Mouse (Mus musculus): ENCODE measurements around the gene Gpr146. TPM values are rescaled to one million over a fixed set of nuclear protein-coding genes. Genes with fewer than 3 reads are reported as not detected.
A peak's percentile ranks its signal among the peaks of the same experiment; 100 is the strongest.
"Not testable (repeated sequence)": the region's sequence is repeated elsewhere in the genome, so short reads cannot be mapped to it uniquely, and the experiment has no call there.

The Gpr146 gene
- polyA plus RNA-seq, 1 experiment from 2014 or later, result 18.8 TPM

- Histone ChIP-seq H3K9ac (peak overlapping the region; percentile 97), H3K27ac (peak overlapping the region; percentile 100), H3K4me3 (replicated peaks) (peak overlapping the region; percentile 98), H3K27me3 (no peaks in the 10 kb centered on the region), H3K4me2 (peak overlapping the region; percentile 89), H3K4me1 (replicated peaks) (peaks cover 93% of the 10 kb centered on the region), H3K36me3 (peaks cover 36% of the 10 kb centered on the region), H3K9me3 (replicated peaks) (no peaks in the 10 kb centered on the region)
- DNase-seq (no peak), ATAC-seq (ENCODE audit: low read depth) (no peak)
- 37% methylated on average over 9 of the region's 9 CpGs for WGBS (ENCODE audit: insufficient replicate concordance)
Observed at GRCm38 (mm10) chr5:139383234-139383633, 5.7 kb downstream of the Gpr146 start.

DNA sequence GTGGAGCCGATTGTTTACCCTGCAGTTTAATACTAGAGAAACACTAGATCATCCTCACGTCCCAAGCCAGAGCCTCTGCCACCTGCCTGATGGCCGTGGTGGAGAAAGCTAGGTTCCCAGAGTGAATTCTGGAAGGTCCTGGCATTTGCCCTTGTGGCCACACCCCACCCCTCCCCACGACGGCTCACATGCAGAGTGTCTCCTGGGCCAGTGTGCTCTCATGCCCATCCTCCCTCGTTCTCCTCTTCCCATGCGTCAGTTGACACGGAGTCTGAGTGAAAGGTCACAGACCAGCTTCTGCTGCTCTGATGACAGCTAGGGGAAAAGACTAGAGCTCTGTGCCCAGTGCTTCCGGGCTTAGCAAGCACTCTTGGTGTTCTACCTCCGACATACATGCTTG lies 7.0 kb downstream of the Gpr146 start:
- H3K4me2 ChIP-seq, result peak overlapping the region; percentile 89
- H3K4me3 ChIP-seq (replicated peaks), result 0 out of 2 replicates have a peak overlapping the region, but pooled peaks have one; percentile 8
- peaks cover 93% of the 10 kb centered on the region for H3K4me1 ChIP-seq (replicated peaks)

GRCm38 (mm10) chr5:139386047-139386446 lies 8.6 kb downstream of the Gpr146 start:
- WGBS (ENCODE audit: insufficient replicate concordance), result 82% methylated on average over 5 of the region's 5 CpGs
- peaks cover 98% of the 10 kb centered on the region for H3K4me1 ChIP-seq (replicated peaks)
- peaks cover 41% of the 10 kb centered on the region for H3K36me3 ChIP-seq
- H3K27ac ChIP-seq, result peak overlapping the region; percentile 100
- no peak overlapping the region; the same call in 1 of the 2 replicates for H3K4me3 ChIP-seq (replicated peaks)
- ATAC-seq (ENCODE audit: low read depth) (no peak), DNase-seq (no peak)
- H3K9ac ChIP-seq, result peak overlapping the region; percentile 97
- H3K9me3 ChIP-seq (replicated peaks), result no peaks in the 10 kb centered on the region
- H3K27me3 ChIP-seq, result no peaks in the 10 kb centered on the region
- peak overlapping the region; percentile 89 for H3K4me2 ChIP-seq

More for the DNA sequence above, 7.0 kb downstream of the Gpr146 start:
- Histone ChIP-seq H3K9me3 (replicated peaks) (no peaks in the 10 kb centered on the region), H3K27me3 (no peaks in the 10 kb centered on the region), H3K27ac (peak overlapping the region; percentile 100), H3K9ac (peak overlapping the region; percentile 97), H3K36me3 (peaks cover 36% of the 10 kb centered on the region)
- DNase-seq (no peak), ATAC-seq (ENCODE audit: low read depth) (no peak)
- 51% methylated on average over 10 of the region's 10 CpGs for WGBS (ENCODE audit: insufficient replicate concordance)

DNA sequence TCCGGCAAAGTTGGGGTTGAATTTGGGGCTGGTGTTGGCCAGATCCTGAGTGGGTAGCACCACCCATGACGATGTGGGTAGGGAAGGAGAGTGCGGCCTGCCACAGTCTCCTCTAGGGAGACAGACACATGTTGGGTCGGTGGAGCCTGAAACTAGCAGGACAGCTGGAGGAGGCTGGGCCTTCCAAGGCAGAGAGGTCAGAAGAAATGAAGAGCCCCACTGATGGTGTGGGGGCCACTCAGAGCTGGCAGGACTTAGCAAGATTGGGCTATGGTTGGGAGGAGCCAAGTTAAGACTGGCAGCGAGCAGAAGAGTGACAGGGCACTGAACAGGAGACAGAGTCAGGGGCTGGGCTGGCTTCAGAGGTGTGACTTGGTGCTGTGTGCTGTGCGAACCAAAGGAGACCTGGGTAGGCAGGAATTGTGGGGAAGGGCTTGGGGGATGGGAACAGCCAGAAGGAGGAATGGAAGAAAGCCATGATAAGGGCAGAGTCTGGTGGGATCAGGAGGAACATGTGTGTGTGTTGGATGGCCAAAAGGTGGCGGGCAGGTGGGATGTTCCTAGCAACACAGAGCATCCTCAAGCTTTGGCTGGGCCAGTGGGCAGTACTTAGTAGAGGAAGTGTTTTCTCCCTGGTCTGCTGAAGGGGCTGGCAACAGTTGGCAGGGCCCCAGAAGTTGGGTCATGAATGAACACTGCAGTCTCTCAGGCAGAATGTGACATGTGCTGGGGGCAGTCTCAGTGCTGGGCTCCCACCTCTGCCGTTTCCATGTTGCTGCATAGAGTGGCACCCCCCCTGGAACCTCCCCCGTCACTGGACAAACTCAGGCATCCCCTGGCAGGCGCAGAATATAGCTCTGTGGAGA lies 10.1 kb downstream of the Gpr146 start:
- peaks cover 98% of the 10 kb centered on the region for H3K4me1 ChIP-seq (replicated peaks)
- H3K27ac ChIP-seq, result peak overlapping the region; percentile 100
- peak overlapping the region; percentile 97 for H3K9ac ChIP-seq
- H3K4me3 ChIP-seq (replicated peaks), result peak overlapping the region; percentile 76
- ATAC-seq (ENCODE audit: low read depth) (no peak), DNase-seq (no peak)
- 75% methylated on average over 10 of the region's 10 CpGs for WGBS (ENCODE audit: insufficient replicate concordance)
- H3K27me3 ChIP-seq, result no peaks in the 10 kb centered on the region
- H3K9me3 ChIP-seq (replicated peaks), result no peaks in the 10 kb centered on the region
- peaks cover 56% of the 10 kb centered on the region for H3K36me3 ChIP-seq
- H3K4me2 ChIP-seq, result peak overlapping the region; percentile 89

- Histone ChIP-seq H3K4me1 (replicated peaks) (peaks cover 98% of the 10 kb centered on the region), H3K27me3 (no peaks in the 10 kb centered on the region), H3K4me2 (peak overlapping the region; percentile 89), H3K27ac (peak overlapping the region; percentile 100), H3K36me3 (peaks cover 62% of the 10 kb centered on the region), H3K9me3 (replicated peaks) (no peaks in the 10 kb centered on the region), H3K4me3 (replicated peaks) (peak overlapping the region; percentile 76), H3K9ac (peak overlapping the region; percentile 97)
- DNase-seq, result no peak
- 50% methylated on average over 4 of the region's 4 CpGs for WGBS (ENCODE audit: insufficient replicate concordance)
- no peak for ATAC-seq (ENCODE audit: low read depth)
Observed at GRCm38 (mm10) chr5:139388195-139388570, 10.7 kb downstream of the Gpr146 start.

DNA sequence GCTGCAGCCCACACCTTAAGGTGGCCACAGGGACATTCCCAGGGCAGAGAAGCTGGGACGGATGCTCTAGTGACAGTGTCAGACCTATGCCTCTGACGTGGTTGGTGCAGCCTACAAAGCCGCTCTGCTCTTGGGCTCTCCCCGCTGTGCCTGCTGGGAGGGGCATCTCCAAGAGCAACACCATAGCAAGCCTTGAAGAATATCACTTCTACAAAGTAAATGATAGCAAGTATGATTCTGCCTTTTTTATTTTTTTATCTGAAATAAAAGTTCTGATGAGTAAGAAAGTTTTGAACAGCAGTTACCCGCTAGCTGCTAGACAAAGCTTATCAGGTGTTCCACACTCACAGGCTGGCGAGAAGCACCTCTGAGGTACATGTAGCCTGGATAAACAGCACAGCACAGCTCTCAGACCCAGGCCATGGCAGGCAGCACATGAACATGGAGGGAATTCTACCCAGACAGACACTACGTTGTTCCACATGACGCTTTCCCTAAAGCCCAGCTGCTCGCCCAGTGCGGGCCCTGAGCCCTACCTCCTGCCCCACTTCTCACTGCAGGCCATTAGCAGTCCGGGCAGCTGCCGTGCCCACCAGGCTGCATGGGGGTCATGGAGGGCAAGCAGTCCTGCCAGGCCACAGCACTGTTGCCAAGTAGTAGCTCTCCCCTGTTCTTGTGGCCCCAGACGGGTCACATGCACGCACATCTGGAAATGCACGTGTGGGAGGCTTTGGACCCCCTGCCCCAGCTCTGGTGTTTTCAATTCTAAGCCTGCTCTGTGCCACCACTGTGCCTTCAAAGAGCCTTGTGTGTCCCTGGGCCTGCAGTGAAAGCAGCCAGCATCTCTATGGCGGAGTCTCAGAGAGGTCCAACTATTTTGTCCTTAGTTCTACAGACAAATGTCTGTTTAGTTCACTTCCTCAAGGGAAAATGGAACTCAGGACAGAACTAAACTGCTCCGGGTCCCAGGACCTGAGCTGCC lies 11.5 kb downstream of the Gpr146 start:
- Histone ChIP-seq H3K27ac (peak overlapping the region; percentile 100), H3K9me3 (replicated peaks) (no peaks in the 10 kb centered on the region), H3K36me3 (peaks cover 63% of the 10 kb centered on the region), H3K4me2 (peak overlapping the region; percentile 89), H3K9ac (peak overlapping the region; percentile 97), H3K4me1 (replicated peaks) (peaks cover 98% of the 10 kb centered on the region), H3K4me3 (replicated peaks) (peak overlapping the region; percentile 76), H3K27me3 (no peaks in the 10 kb centered on the region)
- ATAC-seq (ENCODE audit: low read depth) (peak; percentile 76), DNase-seq (peak; percentile 76)
- 37% methylated on average over 17 of the region's 17 CpGs for WGBS (ENCODE audit: insufficient replicate concordance)

DNA sequence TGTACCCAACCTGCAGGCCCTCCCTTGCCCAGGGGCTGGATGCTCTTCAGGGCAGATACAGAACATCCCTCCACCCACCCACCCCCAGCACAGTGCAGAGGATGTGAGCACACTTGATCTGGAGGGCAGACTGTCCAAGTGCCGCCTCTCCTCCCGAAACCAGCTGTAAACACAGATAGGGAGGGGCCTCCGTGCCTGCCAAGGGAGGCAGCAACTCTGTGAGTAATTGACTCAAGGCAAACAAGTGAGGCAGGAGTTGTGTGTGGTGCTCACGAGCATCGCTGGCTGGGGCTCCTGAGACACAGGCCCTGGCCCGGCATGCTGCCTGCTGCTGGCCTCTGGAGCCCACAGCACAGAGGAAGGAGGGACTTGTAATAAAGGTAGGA lies 12.2 kb downstream of the Gpr146 start:
- Histone ChIP-seq H3K4me2 (peak overlapping the region; percentile 89), H3K4me1 (replicated peaks) (peaks cover 98% of the 10 kb centered on the region), H3K27ac (peak overlapping the region; percentile 100), H3K4me3 (replicated peaks) (peak overlapping the region; percentile 76), H3K9ac (peak overlapping the region; percentile 97), H3K27me3 (no peaks in the 10 kb centered on the region), H3K36me3 (peaks cover 63% of the 10 kb centered on the region), H3K9me3 (replicated peaks) (no peaks in the 10 kb centered on the region)
- peak; percentile 87 for ATAC-seq (ENCODE audit: low read depth)
- 2% methylated on average over 6 of the region's 6 CpGs for WGBS (ENCODE audit: insufficient replicate concordance)
- DNase-seq, result peak; percentile 86

DNA sequence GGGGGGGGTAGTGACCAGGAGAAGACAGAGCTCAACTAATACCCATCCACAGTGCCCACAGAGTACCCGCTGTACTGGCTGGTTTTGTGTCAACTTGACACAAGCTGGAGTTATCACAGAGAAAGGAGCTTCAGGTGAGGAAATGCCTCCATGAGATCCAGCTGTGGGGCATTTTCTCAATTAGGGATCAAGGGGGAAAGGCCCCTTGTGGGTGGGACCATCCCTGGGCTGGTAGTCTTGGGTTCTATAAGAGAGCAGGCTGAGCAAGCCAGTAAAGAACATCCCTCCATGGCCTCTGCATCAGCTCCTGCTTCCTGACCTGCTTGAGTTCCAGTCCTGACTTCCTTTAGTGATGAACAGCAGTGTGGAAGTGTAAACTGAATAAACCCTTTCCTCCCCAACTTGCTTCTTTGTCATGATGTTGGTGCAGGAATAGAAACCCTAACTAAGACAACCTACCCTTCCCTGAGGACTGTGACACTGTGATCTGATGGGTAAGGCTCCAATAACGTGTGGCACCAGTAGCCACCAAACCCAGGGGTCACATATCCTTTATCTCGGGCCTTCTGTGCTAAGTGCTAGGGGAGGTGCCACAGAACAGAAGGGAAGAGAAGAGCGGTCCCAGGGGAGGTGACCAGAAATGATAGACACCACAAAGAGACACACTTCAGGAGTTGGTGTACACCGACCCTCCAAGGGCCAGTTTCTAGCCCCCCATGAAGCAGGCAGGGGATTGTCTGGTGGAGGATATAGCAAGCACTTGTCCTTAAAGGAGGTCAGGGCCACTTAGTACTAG lies 13.0 kb downstream of the Gpr146 start:
- ATAC-seq (ENCODE audit: low read depth), result peak; percentile 30
- WGBS (ENCODE audit: insufficient replicate concordance), result 29% methylated on average over 5 of the region's 5 CpGs
- not testable (repeated sequence) for H3K9me3 ChIP-seq (replicated peaks); H3K27me3 ChIP-seq
- DNase-seq, result peak; percentile 55
- Histone ChIP-seq H3K36me3 (peaks cover 63% of the 10 kb centered on the region), H3K4me2 (peak overlapping the region; percentile 89), H3K27ac (peak overlapping the region; percentile 100), H3K4me3 (replicated peaks) (peak overlapping the region; percentile 76), H3K9ac (peak overlapping the region; percentile 97), H3K4me1 (replicated peaks) (peaks cover 98% of the 10 kb centered on the region)

DNA sequence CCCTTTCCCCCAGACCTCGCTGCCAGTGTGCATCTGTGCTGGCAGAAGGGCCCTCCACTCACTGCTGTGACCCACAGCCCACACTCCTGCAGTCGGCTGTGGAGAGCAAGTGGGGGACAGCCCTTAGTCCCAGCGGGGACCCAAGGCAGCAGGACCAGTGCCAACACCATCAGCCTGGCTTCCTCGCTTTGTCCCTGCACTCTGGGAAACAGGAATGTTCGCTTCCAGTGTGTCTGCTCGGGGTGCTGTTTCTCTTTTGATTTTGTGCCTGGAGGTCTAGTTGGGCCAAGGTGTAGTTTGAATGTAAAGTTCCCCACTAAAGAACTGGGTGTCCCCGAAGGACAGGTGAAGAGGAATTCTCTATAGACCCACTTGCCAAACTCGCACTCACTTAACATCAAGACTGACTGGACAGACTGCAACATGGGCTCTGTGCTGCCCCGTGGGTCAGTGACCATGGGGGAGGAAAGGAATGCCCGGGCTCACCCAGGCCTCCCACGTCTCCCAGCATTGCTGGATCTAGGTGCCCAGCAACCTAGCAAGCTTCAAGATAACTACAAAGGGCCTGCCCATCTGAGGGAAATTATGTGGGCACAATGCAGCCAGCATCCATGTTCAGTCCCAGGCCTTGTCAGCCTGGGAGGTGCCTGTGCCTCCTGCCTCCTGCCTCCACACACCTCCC lies 14.0 kb downstream of the Gpr146 start:
- DNase-seq (no peak), ATAC-seq (ENCODE audit: low read depth) (no peak)
- H3K36me3 ChIP-seq, result peaks cover 59% of the 10 kb centered on the region
- H3K27ac ChIP-seq, result peak overlapping the region; percentile 100
- no peaks in the 10 kb centered on the region for H3K27me3 ChIP-seq
- H3K4me3 ChIP-seq (replicated peaks), result peak overlapping the region; percentile 76
- peak overlapping the region; percentile 89 for H3K4me2 ChIP-seq
- peak overlapping the region; percentile 97 for H3K9ac ChIP-seq
- no peaks in the 10 kb centered on the region for H3K9me3 ChIP-seq (replicated peaks)
- peaks cover 92% of the 10 kb centered on the region for H3K4me1 ChIP-seq (replicated peaks)
- WGBS (ENCODE audit: insufficient replicate concordance), result 79% methylated on average over 11 of the region's 11 CpGs
